20 mouse cellular contexts compared by ENCODE assay signal in the genomic region with DNA sequence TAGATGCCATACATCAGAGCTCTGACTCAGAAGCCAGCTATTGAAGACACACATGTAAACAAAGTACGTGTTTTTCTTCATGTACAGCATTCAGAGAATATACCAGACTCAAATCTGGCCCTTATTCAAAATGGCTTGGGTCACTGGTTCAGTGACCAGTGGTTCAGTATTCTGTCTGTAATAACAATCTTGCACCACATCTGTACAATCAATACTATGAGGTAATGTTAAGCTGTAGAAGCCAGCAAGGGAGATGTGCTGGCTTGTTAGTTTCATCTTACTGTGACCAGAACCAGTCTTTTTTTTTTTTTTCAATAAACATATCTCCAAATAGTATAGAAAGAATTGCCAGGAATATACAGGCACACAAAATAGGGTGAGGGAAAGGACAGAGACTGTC.
DNase-seq lines count a peak whose midpoint lies in the region; ATAC-seq and TF ChIP-seq lines count a peak whose summit lies in the region.
"Had no signal": no experiment of that assay in that cellular context is flagged by ENCODE, and none has a peak within 500 bp of the region (broad histone marks: within the 10 kb centered on the region; RNA-seq: fewer than 3 reads in every experiment).

No protein-coding gene starts in this region.

- TF ChIP-seq CTCF in lung, embryonic 14.5 days (IDR thresholded peaks at IDR 0.05; ENCODE audit: low read depth), result no peak

- H3K36me3 ChIP-seq in hindbrain, embryonic 11.5 days (ENCODE audit: control insufficient read depth, insufficient read depth, low read length), result no peaks in the 10 kb centered on the region
- H3K36me3 ChIP-seq in hindbrain, embryonic 12.5 days, result no peaks in the 10 kb centered on the region
- H3K36me3 ChIP-seq in lung, embryonic 14.5 days (ENCODE audit: insufficient read depth), result no peaks in the 10 kb centered on the region
- H3K36me3 ChIP-seq in midbrain, embryonic 12.5 days, result no peaks in the 10 kb centered on the region
- H3K36me3 ChIP-seq in midbrain, embryonic 16.5 days (ENCODE audit: control insufficient read depth, insufficient read depth, low read length), result no peaks in the 10 kb centered on the region

- H3K4me2 ChIP-seq in hindbrain, embryonic 11.5 days (replicated peaks; ENCODE audit: low read depth, low read length), result no peak overlapping the region
- no peak overlapping the region for H3K4me2 ChIP-seq in hindbrain, embryonic 12.5 days (replicated peaks)
- no peak overlapping the region for H3K4me2 ChIP-seq in lung, embryonic 14.5 days
- H3K4me2 ChIP-seq in midbrain, embryonic 12.5 days (replicated peaks), result no peak overlapping the region
- H3K4me2 ChIP-seq in midbrain, embryonic 16.5 days (ENCODE audit: low read length), result no peak overlapping the region
- H3K4me2 ChIP-seq: heart, embryonic 11.5 days; hindbrain, embryonic 14.5 days had no signal

- WGBS in hindbrain, embryonic 11.5 days, result 83% methylated on average over 1 of the region's 1 CpGs
- 80% methylated on average over 1 of the region's 1 CpGs for WGBS in hindbrain, embryonic 12.5 days
- WGBS in lung, embryonic 14.5 days, result 44% methylated on average over 1 of the region's 1 CpGs
- 75% methylated on average over 1 of the region's 1 CpGs for WGBS in midbrain, embryonic 12.5 days
- 52% methylated on average over 1 of the region's 1 CpGs for WGBS in midbrain, embryonic 16.5 days

- no peaks in the 10 kb centered on the region for H3K4me1 ChIP-seq in hindbrain, embryonic 11.5 days (replicated peaks; ENCODE audit: control insufficient read depth, insufficient read depth, low read length)
- no peaks in the 10 kb centered on the region for H3K4me1 ChIP-seq in hindbrain, embryonic 12.5 days
- H3K4me1 ChIP-seq in lung, embryonic 14.5 days (ENCODE audit: insufficient read depth), result no peaks in the 10 kb centered on the region
- peaks cover 11% of the 10 kb centered on the region; the same call in 1 of the 2 replicates for H3K4me1 ChIP-seq in midbrain, embryonic 12.5 days
- H3K4me1 ChIP-seq in midbrain, embryonic 16.5 days (ENCODE audit: control insufficient read depth, insufficient read depth, low read length), result no peaks in the 10 kb centered on the region

- no peak overlapping the region for H3K4me3 ChIP-seq in hindbrain, embryonic 11.5 days (ENCODE audit: low read depth, low read length)
- no peak overlapping the region for H3K4me3 ChIP-seq in hindbrain, embryonic 12.5 days
- no peak overlapping the region for H3K4me3 ChIP-seq in lung, embryonic 14.5 days (ENCODE audit: low read depth, low read length)
- H3K4me3 ChIP-seq in midbrain, embryonic 12.5 days, result no peak overlapping the region
- no peak overlapping the region for H3K4me3 ChIP-seq in midbrain, embryonic 16.5 days (ENCODE audit: low read depth, low read length)
- H3K4me3 ChIP-seq: gastrocnemius, adult 2 months had no signal

- H3K27me3 ChIP-seq in hindbrain, embryonic 11.5 days (ENCODE audit: control insufficient read depth, insufficient read depth, low read length), result no peaks in the 10 kb centered on the region
- no peaks in the 10 kb centered on the region for H3K27me3 ChIP-seq in hindbrain, embryonic 12.5 days
- no peaks in the 10 kb centered on the region for H3K27me3 ChIP-seq in lung, embryonic 14.5 days (ENCODE audit: insufficient read depth, low read length)
- no peaks in the 10 kb centered on the region for H3K27me3 ChIP-seq in midbrain, embryonic 12.5 days
- H3K27me3 ChIP-seq in midbrain, embryonic 16.5 days (ENCODE audit: control insufficient read depth, insufficient read depth, low read depth, low read length), result no peaks in the 10 kb centered on the region
- H3K27me3 ChIP-seq: Patski had no signal

- no peak for DNase-seq in hindbrain, embryonic 11.5 days (ENCODE audit: low spot score)
- peak; percentile 50 for DNase-seq in lung, embryonic 14.5 days
- no peak for DNase-seq in lung, adult 18-20 months
- DNase-seq: adrenal gland, postnatal 10 days; adrenal gland, postnatal 36 days; cerebellum, adult 18-20 months; cerebellum, adult 9-10 months; cerebellum, postnatal 14 days; forebrain, postnatal 0 days; gastrocnemius, adult 2 months; gastrocnemius, postnatal 14 days; heart, adult 11 months had no signal

- H3K9ac ChIP-seq in hindbrain, embryonic 11.5 days (ENCODE audit: low read depth, low read length), result no peak overlapping the region
- H3K9ac ChIP-seq in hindbrain, embryonic 12.5 days, result no peak overlapping the region
- no peak overlapping the region for H3K9ac ChIP-seq in lung, embryonic 14.5 days
- H3K9ac ChIP-seq in midbrain, embryonic 12.5 days (replicated peaks), result no peak overlapping the region
- no peak overlapping the region for H3K9ac ChIP-seq in midbrain, embryonic 16.5 days (ENCODE audit: low read depth, low read length)
- H3K9ac ChIP-seq: forebrain, postnatal 0 days; hindbrain, embryonic 14.5 days had no signal

- ATAC-seq in hindbrain, embryonic 11.5 days (ENCODE audit: low FRiP score), result no peak
- no peak; the same call in 1 of the 2 replicates for ATAC-seq in hindbrain, embryonic 12.5 days (ENCODE audit: low FRiP score)
- ATAC-seq in lung, embryonic 14.5 days (ENCODE audit: insufficient read depth), result no peak
- no peak; the same call in 1 of the 2 replicates for ATAC-seq in midbrain, embryonic 12.5 days (ENCODE audit: low FRiP score, low read depth)
- no peak for ATAC-seq in midbrain, embryonic 16.5 days
- ATAC-seq: forebrain, embryonic 14.5 days; Patski had no signal

- peak overlapping the region; percentile 42 for H3K27ac ChIP-seq in hindbrain, embryonic 11.5 days (ENCODE audit: low read depth, low read length)
- H3K27ac ChIP-seq in hindbrain, embryonic 12.5 days, result no peak overlapping the region
- H3K27ac ChIP-seq in lung, embryonic 14.5 days (ENCODE audit: low read depth), result no peak overlapping the region
- 0 out of 2 replicates have a peak overlapping the region, but pooled peaks have one; percentile 77 for H3K27ac ChIP-seq in midbrain, embryonic 12.5 days (replicated peaks)
- no peak overlapping the region for H3K27ac ChIP-seq in midbrain, embryonic 16.5 days (ENCODE audit: low read length)
- H3K27ac ChIP-seq: gastrocnemius, adult 2 months; hindbrain, postnatal 0 days had no signal

- no peaks in the 10 kb centered on the region for H3K9me3 ChIP-seq in hindbrain, embryonic 11.5 days (ENCODE audit: control insufficient read depth, low read length)
- no peaks in the 10 kb centered on the region for H3K9me3 ChIP-seq in hindbrain, embryonic 12.5 days (replicated peaks)
- no peaks in the 10 kb centered on the region for H3K9me3 ChIP-seq in lung, embryonic 14.5 days (ENCODE audit: low read depth, low read length)
- no peaks in the 10 kb centered on the region for H3K9me3 ChIP-seq in midbrain, embryonic 12.5 days
- no peaks in the 10 kb centered on the region for H3K9me3 ChIP-seq in midbrain, embryonic 16.5 days (replicated peaks; ENCODE audit: control insufficient read depth, low read length, poor library complexity, severe bottlenecking)

Comparison
In these comparisons a context has a peak if more than half of its experiments do, and no peak if none do; other contexts are left out.
1. H3K27ac ChIP-seq: peak in hindbrain, embryonic 11.5 days (single experiment) and midbrain, embryonic 12.5 days (single experiment); none in hindbrain, embryonic 12.5 days (single experiment), lung, embryonic 14.5 days (single experiment) and midbrain, embryonic 16.5 days (single experiment).